9 mouse cellular contexts compared by ENCODE assay signal in the genomic region with DNA sequence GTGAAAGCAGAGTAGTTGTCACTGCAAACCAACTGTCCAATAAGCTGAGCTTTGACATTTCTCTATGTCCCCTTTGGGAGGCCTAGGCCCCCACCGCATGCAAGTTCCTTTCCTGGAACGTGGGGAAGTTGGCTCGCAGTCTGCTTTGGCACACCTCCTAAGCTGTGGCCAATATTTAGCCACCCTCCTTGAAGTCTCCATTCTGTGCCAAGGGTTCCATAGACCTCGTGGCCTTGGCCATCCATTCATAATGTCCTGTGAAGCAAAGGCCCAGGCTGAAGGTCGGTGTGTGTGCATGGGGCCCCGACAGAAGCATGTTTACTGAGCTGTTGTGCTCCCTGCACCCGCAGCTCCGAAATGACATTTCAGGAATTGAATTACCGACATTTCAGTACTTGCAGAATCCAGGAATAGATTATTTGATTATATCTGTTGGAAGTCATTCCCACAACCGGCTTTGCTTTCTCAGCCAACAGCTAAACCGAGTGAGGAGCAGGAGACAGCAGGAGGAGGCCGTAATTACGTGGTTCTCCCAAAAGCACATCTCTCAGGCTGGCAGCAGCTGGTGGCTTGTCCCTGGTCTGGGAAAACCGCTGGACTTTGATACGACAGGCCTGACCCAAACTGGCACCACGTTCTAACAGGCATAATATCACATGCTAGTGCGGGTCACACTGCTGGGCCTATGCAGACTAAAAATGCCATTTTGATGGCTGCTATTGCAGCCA. TPM values are rescaled to one million over a fixed set of nuclear protein-coding genes. Genes with fewer than 3 reads are reported as not detected.
DNase-seq lines count a peak whose midpoint lies in the region; ATAC-seq and TF ChIP-seq lines count a peak whose summit lies in the region.
"Had no signal": no experiment of that assay in that cellular context is flagged by ENCODE, and none has a peak within 500 bp of the region (broad histone marks: within the 10 kb centered on the region; RNA-seq: fewer than 3 reads in every experiment).

No protein-coding gene starts in this region.

- TF ChIP-seq CTCF in testis, adult 2 months (IDR thresholded peaks at IDR 0.05; ENCODE audit: control insufficient read depth, insufficient read depth, insufficient replicate concordance, low read depth, low read length) = no peak
- no peak for TF ChIP-seq CTCF in lung, postnatal 0 days (IDR thresholded peaks at IDR 0.05)

- peak overlapping the region; percentile 38; the same call in 1 of the 2 replicates for H3K27ac ChIP-seq in forebrain, embryonic 15.5 days (replicated peaks)
- no peak overlapping the region for H3K27ac ChIP-seq in forebrain, embryonic 11.5 days (ENCODE audit: low read depth, low read length)
- peak overlapping the region; percentile 25; the same call in 1 of the 2 replicates for H3K27ac ChIP-seq in testis, adult 2 months (ENCODE audit: control insufficient read depth, insufficient read depth, low read depth, low read length)
- peak overlapping the region; percentile 52 for H3K27ac ChIP-seq in hindbrain, embryonic 16.5 days (ENCODE audit: low read depth, low read length)
- H3K27ac ChIP-seq in lung, postnatal 0 days (ENCODE audit: low read length) = peak overlapping the region; percentile 84
- H3K27ac ChIP-seq in limb, embryonic 10.5 days = no peak overlapping the region
- H3K27ac ChIP-seq: neural tube, embryonic 13.5 days had no signal

- no peak overlapping the region for H3K4me2 ChIP-seq in forebrain, embryonic 15.5 days (replicated peaks)
- no peak overlapping the region for H3K4me2 ChIP-seq in forebrain, embryonic 11.5 days (ENCODE audit: low read depth, low read length, severe bottlenecking)
- H3K4me2 ChIP-seq in hindbrain, embryonic 16.5 days (ENCODE audit: low read length) = no peak overlapping the region
- no peak overlapping the region for H3K4me2 ChIP-seq in lung, postnatal 0 days (replicated peaks; ENCODE audit: low read depth, low read length)
- H3K4me2 ChIP-seq: neural tube, embryonic 13.5 days had no signal

- H3K36me3 ChIP-seq in forebrain, embryonic 15.5 days = no peaks in the 10 kb centered on the region
- no peaks in the 10 kb centered on the region for H3K36me3 ChIP-seq in forebrain, embryonic 11.5 days (ENCODE audit: control insufficient read depth, insufficient read depth, low read length)
- no peaks in the 10 kb centered on the region for H3K36me3 ChIP-seq in testis, adult 2 months (ENCODE audit: control insufficient read depth, insufficient read depth, low read length)
- no peaks in the 10 kb centered on the region for H3K36me3 ChIP-seq in hindbrain, embryonic 16.5 days (ENCODE audit: control insufficient read depth, insufficient read depth, low read length)
- H3K36me3 ChIP-seq in lung, postnatal 0 days (ENCODE audit: insufficient read depth, low read length) = no peaks in the 10 kb centered on the region
- no peaks in the 10 kb centered on the region for H3K36me3 ChIP-seq in limb, embryonic 10.5 days
- H3K36me3 ChIP-seq: neural tube, embryonic 13.5 days had no signal

- 57% methylated on average over 17 of the region's 17 CpGs for WGBS in forebrain, embryonic 15.5 days
- 86% methylated on average over 17 of the region's 17 CpGs for WGBS in forebrain, embryonic 11.5 days
- 54% methylated on average over 17 of the region's 17 CpGs for WGBS in hindbrain, embryonic 16.5 days
- 35% methylated on average over 17 of the region's 17 CpGs for WGBS in lung, postnatal 0 days
- WGBS in limb, embryonic 10.5 days = 82% methylated on average over 17 of the region's 17 CpGs

- H3K9me3 ChIP-seq in forebrain, embryonic 15.5 days = no peaks in the 10 kb centered on the region
- no peaks in the 10 kb centered on the region for H3K9me3 ChIP-seq in forebrain, embryonic 11.5 days (ENCODE audit: control insufficient read depth, low read length)
- H3K9me3 ChIP-seq in hindbrain, embryonic 16.5 days (ENCODE audit: control insufficient read depth, low read length) = no peaks in the 10 kb centered on the region
- H3K9me3 ChIP-seq in lung, postnatal 0 days (ENCODE audit: low read length) = no peaks in the 10 kb centered on the region
- no peaks in the 10 kb centered on the region for H3K9me3 ChIP-seq in limb, embryonic 10.5 days (replicated peaks)
- H3K9me3 ChIP-seq: neural tube, embryonic 13.5 days had no signal

- DNase-seq in forebrain, embryonic 11.5 days (ENCODE audit: low spot score) = no peak
- DNase-seq in testis, postnatal 14 days (ENCODE audit: low spot score) = no peak
- peak; percentile 80 for DNase-seq in lung, postnatal 0 days (ENCODE audit: low spot score)
- DNase-seq in thymus, postnatal 14 days = no peak
- DNase-seq in limb, embryonic 10.5 days (ENCODE audit: low spot score) = no peak

- no peak for TF ChIP-seq EP300 in lung, postnatal 0 days (IDR thresholded peaks at IDR 0.05)

- TF ChIP-seq POLR2A in testis, adult 2 months (IDR thresholded peaks at IDR 0.05; ENCODE audit: control insufficient read depth, low read depth, low read length) = no peak

- H3K4me3 ChIP-seq in forebrain, embryonic 15.5 days = no peak overlapping the region
- H3K4me3 ChIP-seq in forebrain, embryonic 11.5 days (ENCODE audit: low read depth, low read length) = no peak overlapping the region
- no peak overlapping the region for H3K4me3 ChIP-seq in testis, adult 2 months (ENCODE audit: control insufficient read depth, low read depth, low read length)
- H3K4me3 ChIP-seq in hindbrain, embryonic 16.5 days (ENCODE audit: low read length) = no peak overlapping the region
- no peak overlapping the region for H3K4me3 ChIP-seq in lung, postnatal 0 days (ENCODE audit: low read depth, low read length)
- no peak overlapping the region for H3K4me3 ChIP-seq in limb, embryonic 10.5 days
- H3K4me3 ChIP-seq: neural tube, embryonic 13.5 days had no signal

- H3K9ac ChIP-seq in forebrain, embryonic 15.5 days (replicated peaks) = no peak overlapping the region
- no peak overlapping the region for H3K9ac ChIP-seq in forebrain, embryonic 11.5 days (ENCODE audit: low read length)
- no peak overlapping the region for H3K9ac ChIP-seq in hindbrain, embryonic 16.5 days (ENCODE audit: low read depth, low read length)
- H3K9ac ChIP-seq in lung, postnatal 0 days (replicated peaks; ENCODE audit: low read depth) = no peak overlapping the region
- H3K9ac ChIP-seq: neural tube, embryonic 13.5 days had no signal

- H3K4me1 ChIP-seq in forebrain, embryonic 15.5 days = peaks cover 23% of the 10 kb centered on the region
- H3K4me1 ChIP-seq in forebrain, embryonic 11.5 days (replicated peaks; ENCODE audit: control insufficient read depth, insufficient read depth, low read length) = peaks cover 7% of the 10 kb centered on the region; the same call in 1 of the 2 replicates
- H3K4me1 ChIP-seq in testis, adult 2 months (ENCODE audit: control insufficient read depth, insufficient read depth, low read length) = peaks cover 17% of the 10 kb centered on the region
- peaks cover 14% of the 10 kb centered on the region for H3K4me1 ChIP-seq in hindbrain, embryonic 16.5 days (ENCODE audit: control insufficient read depth, insufficient read depth, low read depth, low read length)
- peaks cover 50% of the 10 kb centered on the region; the same call in 1 of the 2 replicates for H3K4me1 ChIP-seq in lung, postnatal 0 days (ENCODE audit: insufficient read depth, low read depth, low read length)
- H3K4me1 ChIP-seq in limb, embryonic 10.5 days = peaks cover 61% of the 10 kb centered on the region

- H3K27me3 ChIP-seq in forebrain, embryonic 15.5 days = no peaks in the 10 kb centered on the region
- H3K27me3 ChIP-seq in forebrain, embryonic 11.5 days (ENCODE audit: control insufficient read depth, insufficient read depth, low read length) = no peaks in the 10 kb centered on the region
- H3K27me3 ChIP-seq in testis, adult 2 months (ENCODE audit: control insufficient read depth, insufficient read depth, low read length) = no peaks in the 10 kb centered on the region
- H3K27me3 ChIP-seq in hindbrain, embryonic 16.5 days (replicated peaks; ENCODE audit: control insufficient read depth, insufficient read depth, low read length) = no peaks in the 10 kb centered on the region
- H3K27me3 ChIP-seq in lung, postnatal 0 days (replicated peaks; ENCODE audit: insufficient read depth, low read length) = no peaks in the 10 kb centered on the region
- no peaks in the 10 kb centered on the region for H3K27me3 ChIP-seq in limb, embryonic 10.5 days (ENCODE audit: low read depth, poor library complexity, severe bottlenecking)
- H3K27me3 ChIP-seq: neural tube, embryonic 13.5 days had no signal

- ATAC-seq in forebrain, embryonic 15.5 days (replicated peaks) = no peak
- ATAC-seq in forebrain, embryonic 11.5 days (replicated peaks; ENCODE audit: low FRiP score) = no peak
- peak; percentile 43 for ATAC-seq in hindbrain, embryonic 16.5 days
- peak; percentile 54 for ATAC-seq in lung, postnatal 0 days

RNA-seq across cellular contexts. Expression of a gene that starts 51.1 kb away (rescaled TPM):
- 30.5 and 36.1 TPM in 2 replicates for polyA plus RNA-seq in forebrain, embryonic 15.5 days (2015; fragmentation: Nextera tagmentation; extraction: Ambion mirVana)
- 41.9 and 45.7 TPM in 2 replicates for polyA plus RNA-seq in forebrain, embryonic 11.5 days (2014; fragmentation: Nextera tagmentation; extraction: Ambion mirVana)
- 15.1 and 16.1 TPM in 2 replicates for polyA plus RNA-seq in testis, adult 2 months (2012; rRNA removed)
- polyA plus RNA-seq in hindbrain, embryonic 16.5 days (2015; fragmentation: Nextera tagmentation; extraction: Ambion mirVana) = 150 and 167 TPM in 2 replicates
- polyA plus RNA-seq in lung, postnatal 0 days (2015; fragmentation: Nextera tagmentation; extraction: Ambion mirVana) = 127 and 145 TPM in 2 replicates
- 34.2 and 35.3 TPM in 2 replicates for polyA plus RNA-seq in limb, embryonic 10.5 days (2016; fragmentation: Nextera tagmentation; extraction: Ambion mirVana)

Comparison
In these comparisons a context has a peak if more than half of its experiments do, and no peak if none do; other contexts are left out.
1. H3K27ac ChIP-seq: peak in forebrain, embryonic 15.5 days (single experiment), testis, adult 2 months (single experiment), hindbrain, embryonic 16.5 days (single experiment) and lung, postnatal 0 days (single experiment); none in forebrain, embryonic 11.5 days (single experiment) and limb, embryonic 10.5 days (single experiment).
2. ATAC-seq: peak in hindbrain, embryonic 16.5 days (single experiment) and lung, postnatal 0 days (single experiment); none in forebrain, embryonic 15.5 days (single experiment) and forebrain, embryonic 11.5 days (single experiment).